Mouse (Mus musculus) erythroblast, embryonic 14.5 days (primary cell): ENCODE results near the gene Lce1k. TPM values are rescaled to one million over a fixed set of nuclear protein-coding genes. Genes with fewer than 3 reads are reported as not detected.
"Not testable (repeated sequence)": the region's sequence is repeated elsewhere in the genome, so short reads cannot be mapped to it uniquely, and the experiment has no call there.

Experiments used
- H3K27me3 ChIP-seq: 2 replicates; pipeline ENCODE4 v1.6.1; 2012; ENCODE audit warnings: inconsistent platforms; ENCODE audit not compliant: control insufficient read depth
- H3K36me3 ChIP-seq: 2 replicates; pipeline ENCODE4 v1.6.1; 2012; ENCODE audit warnings: mild to moderate bottlenecking, inconsistent platforms; ENCODE audit not compliant: control insufficient read depth
- H3K4me1 ChIP-seq: 2 replicates; pipeline ENCODE4 v1.6.1; 2012; ENCODE audit warnings: inconsistent platforms; ENCODE audit not compliant: control insufficient read depth
- H3K4me3 ChIP-seq: replicated peaks from 2 replicates; pipeline ENCODE3; 2012; ENCODE audit warnings: moderate library complexity, mild to moderate bottlenecking, inconsistent platforms
- H3K9me3 ChIP-seq: 2 replicates; pipeline ENCODE4 v1.6.1; 2012; ENCODE audit warnings: low read length, inconsistent platforms, mixed read lengths; ENCODE audit not compliant: control insufficient read depth
- GATA1 ChIP-seq: IDR thresholded peaks from 2 replicates; pipeline ENCODE4 v1.6.1; 2012; ENCODE audit warnings: low read length, inconsistent platforms, mixed read lengths
- TAL1 ChIP-seq: IDR thresholded peaks from 3 replicates; pipeline ENCODE4 v1.6.1; 2012; ENCODE audit warnings: low read length, inconsistent platforms, mixed read lengths
- polyA plus RNA-seq: library from polyadenylated mRNA; stranded (reverse); fragments of >175 nt; gene quantifications from 2 replicates; pipeline ENCODE4 v1.2.3, GENCODE M21; 2012

Lce1k gene
- polyA plus RNA-seq: not detected in 2 replicates

DNA sequence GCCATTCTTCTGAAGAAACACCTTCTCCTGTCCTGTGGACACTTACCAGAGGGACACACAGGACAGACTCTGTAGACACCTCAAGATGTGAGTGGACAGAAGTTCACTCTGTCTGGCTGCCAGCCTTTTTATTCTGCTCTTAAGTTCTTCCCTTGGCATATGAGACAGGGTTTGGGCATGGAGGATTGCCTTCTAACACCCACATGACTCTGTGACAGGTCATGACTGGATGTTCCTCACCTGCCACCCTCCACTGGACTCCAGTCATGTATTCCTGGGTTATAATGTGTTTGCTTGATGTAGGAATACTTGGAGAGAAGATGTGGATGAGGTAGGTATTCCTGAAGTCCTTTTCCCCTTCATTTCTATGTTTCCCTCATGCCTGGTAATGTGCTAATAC is at the start of gene Lce1k:
TSS of gene Lce1k (minus strand) at position 101 of the 400 bp plus-strand sequence.
- Histone ChIP-seq H3K27me3 (no peaks in the 10 kb centered on the region), H3K36me3 (no peaks in the 10 kb centered on the region), H3K9me3 (peaks cover 2% of the 10 kb centered on the region; the same call in 1 of the 2 replicates), H3K4me3 (no peak within 1 kb of the TSS), H3K4me1 (no peaks in the 10 kb centered on the region)
- TF ChIP-seq GATA1 (no peak), TAL1 (no peak)

DNA sequence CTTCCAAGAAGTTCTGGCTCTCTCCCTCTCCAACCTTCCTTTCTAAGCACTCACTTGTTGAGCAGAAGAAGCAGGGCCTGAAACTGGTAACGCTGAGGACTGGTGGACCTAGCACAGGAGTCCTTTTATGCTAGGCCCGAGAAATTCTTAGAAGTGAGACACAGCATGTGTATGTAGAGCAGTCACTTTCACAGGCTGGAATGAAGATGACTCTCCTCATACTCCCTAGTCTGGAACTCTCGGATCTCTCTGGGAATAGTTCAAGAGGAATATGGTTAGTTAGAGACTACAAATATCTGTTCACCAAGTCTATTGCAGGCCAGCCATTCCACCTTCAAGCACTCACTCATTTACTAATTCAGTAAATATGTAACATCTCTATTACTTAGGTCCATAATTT is 43.5 kb upstream of the Lce1k start, which contains the start of gene Lce1l:
TSS of gene Lce1l (minus strand) at position 101 of the 400 bp plus-strand sequence.
- no peak within 1 kb of the TSS for H3K4me3 ChIP-seq
- no peaks in the 10 kb centered on the region for H3K4me1 ChIP-seq
- H3K27me3 ChIP-seq: no peaks in the 10 kb centered on the region
- no peaks in the 10 kb centered on the region for H3K9me3 ChIP-seq
- TF ChIP-seq GATA1: no peak
- no peaks in the 10 kb centered on the region for H3K36me3 ChIP-seq

DNA sequence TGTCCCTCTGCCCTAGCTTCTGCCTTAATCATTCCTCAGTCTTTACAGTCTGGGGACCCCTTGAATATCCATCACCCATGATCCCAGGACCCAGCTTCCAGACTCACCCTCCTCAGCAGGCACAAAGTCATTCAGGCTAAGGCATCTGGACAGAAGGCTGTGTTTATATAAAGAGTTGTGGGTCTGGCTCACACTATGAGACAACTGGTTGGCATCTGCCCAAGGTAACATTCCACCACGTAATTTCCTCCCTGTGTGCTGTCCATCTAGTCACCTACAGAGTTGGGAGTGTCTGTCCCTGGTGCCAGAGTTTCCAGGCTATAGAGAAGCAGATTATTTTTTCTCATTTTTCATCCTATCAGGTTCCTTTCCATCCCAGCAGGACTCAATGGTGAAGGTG is 19.4 kb upstream of the Lce1k start, which contains the start of gene Kprp:
TSS of gene Kprp (minus strand) at position 140 of the 400 bp plus-strand sequence.
- Histone ChIP-seq H3K27me3 (no peaks in the 10 kb centered on the region), H3K36me3 (no peaks in the 10 kb centered on the region), H3K9me3 (peaks cover 19% of the 10 kb centered on the region), H3K4me3 (no peak within 1 kb of the TSS), H3K4me1 (no peaks in the 10 kb centered on the region)
- TF ChIP-seq GATA1: no peak

DNA sequence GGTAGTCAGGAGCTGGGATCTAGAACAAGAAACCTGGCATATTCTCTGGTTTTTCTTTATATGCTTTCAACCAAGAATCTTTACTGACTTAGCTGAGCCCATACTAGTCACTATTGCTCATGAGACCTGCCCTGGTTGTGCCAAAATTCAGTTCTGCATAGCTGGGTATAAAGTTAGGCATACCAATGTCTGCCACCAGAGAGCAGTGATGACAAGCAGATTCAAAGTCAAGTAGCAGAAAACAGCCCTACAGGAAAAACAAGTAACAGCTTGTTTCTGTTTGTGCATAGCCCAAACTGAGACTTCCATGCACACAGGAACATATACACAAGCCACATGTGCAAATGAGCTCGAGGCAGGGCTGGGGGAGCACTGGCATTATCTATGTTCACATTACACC is 18.1 kb upstream of the Lce1k start:
- no peak overlapping the region for H3K4me3 ChIP-seq
- no peak for TF ChIP-seq TAL1
- no peak for TF ChIP-seq GATA1
- H3K36me3 ChIP-seq: no peaks in the 10 kb centered on the region
- H3K27me3 ChIP-seq: no peaks in the 10 kb centered on the region
- no peaks in the 10 kb centered on the region for H3K4me1 ChIP-seq
- peaks cover 19% of the 10 kb centered on the region for H3K9me3 ChIP-seq

DNA sequence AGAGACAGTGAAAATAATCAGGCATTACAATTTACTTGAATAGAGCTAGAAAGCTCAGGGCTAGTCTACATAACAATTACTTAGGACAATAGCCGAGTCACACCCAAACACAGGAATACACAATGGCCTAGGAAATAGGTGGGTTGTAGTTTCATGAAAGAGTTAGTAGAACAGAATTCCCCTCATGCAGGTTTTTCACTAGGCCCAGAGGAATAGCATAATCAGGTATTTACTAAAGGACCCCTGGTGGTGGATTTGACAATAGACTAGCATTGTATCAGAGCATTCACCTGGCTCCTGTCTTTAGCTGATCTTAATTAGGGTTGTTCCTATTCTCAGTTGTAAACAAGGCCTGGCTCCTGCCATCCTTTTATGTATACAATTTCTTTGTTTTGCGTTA is 8.3 kb upstream of the Lce1k start:
- H3K36me3 ChIP-seq, H3K4me1 ChIP-seq, H3K27me3 ChIP-seq: not testable (repeated sequence)

DNA sequence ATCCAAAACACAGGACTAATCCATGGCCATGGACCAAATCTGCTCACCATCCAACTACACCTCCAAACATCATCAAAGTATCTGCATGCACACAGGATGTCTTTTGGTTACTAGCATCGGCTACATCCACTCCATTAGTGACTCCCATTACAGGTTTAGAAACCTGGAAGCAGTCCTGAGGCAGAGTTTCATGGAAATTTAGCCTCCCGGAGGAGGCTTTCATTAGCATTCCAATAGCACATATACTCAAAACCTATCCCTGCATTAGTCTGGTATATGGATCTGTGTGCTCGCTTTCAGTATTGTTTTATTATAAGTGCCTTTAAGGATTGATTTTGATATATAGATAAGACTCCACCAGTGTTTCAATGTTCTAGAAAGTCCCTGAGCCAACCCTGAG is 7.9 kb upstream of the Lce1k start:
- no peaks in the 10 kb centered on the region for H3K9me3 ChIP-seq
- H3K4me3 ChIP-seq: no peak overlapping the region
- TF ChIP-seq GATA1: no peak
- no peak for TF ChIP-seq TAL1
- H3K4me1 ChIP-seq: no peaks in the 10 kb centered on the region
- no peaks in the 10 kb centered on the region for H3K27me3 ChIP-seq
- no peaks in the 10 kb centered on the region for H3K36me3 ChIP-seq

More for the DNA sequence above, 8.3 kb upstream of the Lce1k start:
- not testable (repeated sequence) for H3K4me3 ChIP-seq, H3K9me3 ChIP-seq

DNA sequence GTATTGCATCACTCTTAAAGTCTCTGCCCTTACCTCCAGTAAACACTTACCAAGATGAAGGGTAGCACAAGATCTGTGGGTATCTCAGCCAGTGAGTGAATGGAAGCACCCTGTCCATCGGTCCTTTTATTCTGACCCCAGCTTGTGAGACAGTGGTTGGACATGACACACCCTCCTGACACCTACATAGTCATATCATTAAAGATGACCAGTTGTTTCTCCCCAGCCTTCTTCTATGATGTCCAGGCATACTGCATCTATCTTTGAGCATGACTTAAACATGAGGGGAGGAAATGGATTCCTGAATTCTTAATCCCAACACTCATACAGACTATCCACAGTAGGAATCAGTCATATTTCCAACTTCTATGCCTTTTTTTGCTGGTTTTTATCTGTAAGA is 17.3 kb downstream of the Lce1k start, which contains the start of gene Lce1j:
TSS of gene Lce1j (minus strand) at position 101 of the 400 bp plus-strand sequence.
- Histone ChIP-seq H3K4me3 (no peak within 1 kb of the TSS), H3K9me3 (no peaks in the 10 kb centered on the region), H3K27me3 (no peaks in the 10 kb centered on the region), H3K36me3 (no peaks in the 10 kb centered on the region), H3K4me1 (no peaks in the 10 kb centered on the region)
- TF ChIP-seq TAL1 (no peak), GATA1 (no peak)

DNA sequence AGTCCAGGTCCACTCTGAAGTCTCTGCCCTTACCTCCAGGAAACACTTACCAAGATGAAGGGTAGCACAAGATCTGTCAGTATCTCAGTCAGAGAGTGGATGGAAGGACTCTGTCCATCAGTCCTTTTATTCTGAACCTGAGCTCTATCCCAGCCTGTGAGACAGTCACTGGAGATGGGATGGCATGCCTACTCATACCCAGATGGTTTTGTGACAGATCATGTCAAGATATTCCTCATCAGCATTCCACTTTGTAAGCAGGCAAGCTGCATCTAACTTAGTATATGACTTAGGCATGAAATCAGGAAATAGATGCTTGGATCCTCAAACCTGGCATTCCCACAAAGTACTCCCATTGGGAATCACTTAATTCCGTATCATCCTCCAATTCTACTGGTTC is 28.9 kb downstream of the Lce1k start, which contains the start of gene Lce1i:
TSS of gene Lce1i (minus strand) at position 101 of the 400 bp plus-strand sequence.
- Histone ChIP-seq H3K36me3 (no peaks in the 10 kb centered on the region), H3K4me3 (no peak within 1 kb of the TSS), H3K9me3 (no peaks in the 10 kb centered on the region), H3K4me1 (no peaks in the 10 kb centered on the region), H3K27me3 (no peaks in the 10 kb centered on the region)
- TF ChIP-seq GATA1 (no peak), TAL1 (no peak)

DNA sequence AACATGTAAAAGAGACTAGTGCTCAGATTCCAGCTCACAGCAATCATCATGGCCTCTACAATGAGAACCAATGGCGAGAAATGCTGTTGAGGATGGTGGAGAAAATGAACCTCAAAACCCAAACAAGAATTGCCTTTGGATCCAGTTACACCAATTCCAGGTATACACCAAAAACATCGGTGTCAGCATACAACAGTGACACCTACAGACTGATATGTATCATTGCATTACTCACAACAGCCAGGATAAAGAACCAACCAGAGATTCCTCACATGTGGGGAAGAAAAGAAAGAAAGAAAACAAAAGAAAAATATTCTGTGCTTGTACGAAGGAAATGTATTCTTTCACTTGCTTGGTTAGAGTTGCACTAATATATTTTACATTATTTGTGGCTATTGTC is 36.1 kb downstream of the Lce1k start:
- H3K36me3 ChIP-seq: no peaks in the 10 kb centered on the region
- H3K27me3 ChIP-seq: no peaks in the 10 kb centered on the region
- H3K4me1 ChIP-seq: no peaks in the 10 kb centered on the region
- TF ChIP-seq GATA1 (no peak), TAL1 (no peak)
- no peak overlapping the region for H3K4me3 ChIP-seq
- no peaks in the 10 kb centered on the region for H3K9me3 ChIP-seq

DNA sequence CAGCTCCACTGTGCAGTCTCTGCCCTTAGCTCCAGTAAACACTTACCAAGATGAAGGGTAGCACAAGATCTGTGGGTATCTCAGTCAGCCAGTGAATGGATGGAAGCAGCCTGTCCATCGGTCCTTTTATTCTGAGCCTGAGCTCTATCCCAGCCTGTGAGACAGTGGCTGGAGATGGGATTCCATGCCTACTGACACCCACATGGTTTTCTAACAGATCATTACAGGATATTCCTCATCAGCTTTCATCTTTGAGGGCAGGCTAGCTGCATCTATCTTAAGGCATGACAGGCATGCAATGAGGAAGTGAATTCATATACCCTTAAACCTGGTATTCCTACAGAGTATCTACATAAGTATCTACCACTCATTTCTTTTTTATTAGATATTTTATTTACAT is 42.7 kb downstream of the Lce1k start, which contains the start of gene Lce1h:
TSS of gene Lce1h (minus strand) at position 101 of the 400 bp plus-strand sequence.
- Histone ChIP-seq H3K4me1 (no peaks in the 10 kb centered on the region), H3K27me3 (no peaks in the 10 kb centered on the region), H3K36me3 (no peaks in the 10 kb centered on the region), H3K9me3 (no peaks in the 10 kb centered on the region), H3K4me3 (no peak within 1 kb of the TSS)
- TF ChIP-seq GATA1 (no peak), TAL1 (no peak)

Other genes with a start within 250 kb of the Lce1k start
- gene Ivl, start 234.2 kb downstream of the Lce1k start, polyA plus RNA-seq: not detected in 2 replicates
- not detected in 2 replicates for gene Smcp, start 218.9 kb downstream of the Lce1k start, polyA plus RNA-seq
- gene 2210017I01Rik, start 200.4 kb downstream of the Lce1k start, polyA plus RNA-seq: not detected in 2 replicates
- not detected in 2 replicates for gene Lce6a, start 186.2 kb downstream of the Lce1k start, polyA plus RNA-seq
- gene Lce1a1, start 159.6 kb downstream of the Lce1k start, polyA plus RNA-seq: not detected in 2 replicates
- not detected in 2 replicates for gene Lce1b, start 151.0 kb downstream of the Lce1k start, polyA plus RNA-seq
- not detected in 2 replicates for gene Lce1a2, start 137.6 kb downstream of the Lce1k start, polyA plus RNA-seq
- gene Lce1c, start 128.6 kb downstream of the Lce1k start, polyA plus RNA-seq: not detected in 2 replicates
- not detected in 2 replicates for gene Lce1d, start 120.7 kb downstream of the Lce1k start, polyA plus RNA-seq
- not detected in 2 replicates for gene Lce1e, start 98.8 kb downstream of the Lce1k start, polyA plus RNA-seq
- gene Lce1f, start 87.5 kb downstream of the Lce1k start, polyA plus RNA-seq: not detected in 2 replicates
- gene Gm38119, start 68.8 kb downstream of the Lce1k start, polyA plus RNA-seq: not detected in 2 replicates
- not detected in 2 replicates for gene Lce1g, start 55.6 kb downstream of the Lce1k start, polyA plus RNA-seq
- not detected in 2 replicates for gene Lce1h, start 42.8 kb downstream of the Lce1k start, polyA plus RNA-seq
- gene Lce1i, start 29.0 kb downstream of the Lce1k start, polyA plus RNA-seq: not detected in 2 replicates
- gene Lce1j, start 17.4 kb downstream of the Lce1k start, polyA plus RNA-seq: not detected in 2 replicates
- not detected in 2 replicates for gene Kprp, start 19.4 kb upstream of the Lce1k start, polyA plus RNA-seq
- gene Lce1l, start 43.4 kb upstream of the Lce1k start, polyA plus RNA-seq: not detected in 2 replicates
- gene 2310050C09Rik, start 62.3 kb upstream of the Lce1k start, polyA plus RNA-seq: not detected in 2 replicates
- gene Lce3a, start 118.3 kb upstream of the Lce1k start, polyA plus RNA-seq: not detected in 2 replicates
- not detected in 2 replicates for gene Lce3b, start 125.1 kb upstream of the Lce1k start, polyA plus RNA-seq
- gene Lce3c, start 136.6 kb upstream of the Lce1k start, polyA plus RNA-seq: not detected in 2 replicates
- gene Lce3d, start 149.5 kb upstream of the Lce1k start, polyA plus RNA-seq: not detected in 2 replicates
- not detected in 2 replicates for gene Lce3e, start 159.2 kb upstream of the Lce1k start, polyA plus RNA-seq
- not detected in 2 replicates for gene Lce3f, start 184.3 kb upstream of the Lce1k start, polyA plus RNA-seq
- gene Crct1, start 207.8 kb upstream of the Lce1k start, polyA plus RNA-seq: not detected in 2 replicates
- not detected in 2 replicates for gene Lce1m, start 211.2 kb upstream of the Lce1k start, polyA plus RNA-seq